Mouse (Mus musculus): ENCODE measurements at regions not wholly inside any gene's neighbourhood (a gene's known extent, or its start where the extent isn't known, plus 50 kb on each side); places are given as distances from the start of the nearest gene placed in this dataset.

DNA sequence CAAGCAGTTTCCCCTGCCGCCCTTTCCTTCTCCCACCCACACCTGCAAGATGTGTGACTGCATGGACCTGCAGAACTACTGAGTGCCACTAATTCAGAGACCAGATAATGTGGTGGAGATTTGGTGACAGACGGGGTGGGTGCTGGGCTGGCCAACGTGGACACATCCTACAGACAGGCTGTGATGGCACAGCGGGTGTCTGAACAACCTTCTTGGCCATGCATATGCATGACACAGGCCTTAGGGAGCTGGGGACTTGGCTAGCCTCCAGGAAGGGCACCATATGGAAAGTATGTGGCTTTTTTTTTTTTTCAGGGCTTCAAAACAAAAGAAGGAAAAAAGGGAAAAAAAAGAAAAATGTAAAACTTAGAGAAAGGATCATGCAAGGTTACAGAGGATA is 243.5 kb upstream of the N4bp1 start:
- no peak for DNase-seq (ENCODE audit: low read depth, low spot score)

DNA sequence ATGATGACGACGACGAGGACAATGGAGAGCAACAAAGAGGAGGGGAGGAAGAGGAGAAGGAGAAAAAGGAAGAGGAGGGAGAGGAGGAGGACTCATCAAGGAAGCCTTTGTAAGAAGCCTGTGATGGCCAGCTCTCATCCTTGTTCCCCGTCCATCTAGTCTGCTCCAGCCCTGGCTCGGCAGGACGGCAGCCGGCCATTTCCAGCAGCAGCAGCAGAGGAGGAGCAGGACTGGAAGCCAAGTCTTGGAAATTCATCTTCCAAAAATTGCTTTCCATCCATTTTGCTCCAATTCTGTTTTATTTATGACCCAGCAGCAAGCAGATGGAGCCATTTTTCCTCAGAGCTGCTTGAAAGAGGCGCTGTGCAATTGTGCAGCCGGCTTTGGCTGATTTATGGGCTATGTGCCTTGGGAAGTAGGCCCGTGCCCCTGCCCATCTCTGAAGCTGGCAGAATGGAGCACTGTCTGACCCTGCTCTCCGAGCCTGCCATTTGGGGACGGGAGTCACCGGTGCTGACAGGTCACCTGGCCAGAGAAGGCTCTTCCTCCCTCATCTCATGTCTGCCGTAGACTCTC is 231.2 kb upstream of the N4bp1 start:
- no peak for DNase-seq (ENCODE audit: low read depth, low spot score)

DNA sequence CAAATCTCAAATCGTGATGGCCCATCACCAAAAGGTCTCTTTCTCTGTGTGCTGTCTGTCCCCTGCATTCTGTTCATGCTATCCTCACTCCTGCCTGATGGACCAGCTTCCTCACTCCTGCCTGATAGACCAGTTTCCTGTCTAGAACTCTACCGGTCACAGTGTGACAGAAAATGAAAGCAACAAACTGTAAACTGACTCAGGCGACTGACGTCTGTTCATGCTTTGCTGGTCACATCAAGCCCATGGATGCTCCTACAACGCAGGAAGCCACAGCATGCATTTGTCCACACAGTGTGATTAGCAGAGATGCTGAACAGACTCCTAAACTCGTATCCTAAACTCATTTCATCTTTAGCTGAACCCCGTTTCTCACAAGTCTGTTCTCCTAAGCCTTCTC is 227.3 kb upstream of the N4bp1 start:
- no peak for DNase-seq (ENCODE audit: low read depth, low spot score)

DNA sequence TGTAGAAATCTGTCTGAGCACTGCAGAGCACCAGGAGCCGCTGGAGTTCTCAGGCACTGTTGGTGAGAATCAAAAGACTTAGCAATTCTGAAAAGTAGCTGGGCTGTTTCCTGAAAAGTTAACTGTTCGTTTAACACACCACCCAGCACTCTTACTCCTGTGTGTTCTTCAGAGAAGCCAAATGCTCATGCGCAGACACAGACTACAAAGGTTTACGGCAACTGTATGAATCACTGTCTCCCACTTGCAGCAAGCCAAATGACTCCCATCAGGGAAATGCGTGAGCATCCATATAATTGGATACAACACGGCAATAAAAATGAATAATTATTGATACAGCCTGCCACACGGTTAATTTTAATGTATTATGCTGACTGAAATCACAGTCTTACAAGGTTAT is 220.0 kb upstream of the N4bp1 start:
- DNase-seq (ENCODE audit: low read depth, low spot score): no peak

DNA sequence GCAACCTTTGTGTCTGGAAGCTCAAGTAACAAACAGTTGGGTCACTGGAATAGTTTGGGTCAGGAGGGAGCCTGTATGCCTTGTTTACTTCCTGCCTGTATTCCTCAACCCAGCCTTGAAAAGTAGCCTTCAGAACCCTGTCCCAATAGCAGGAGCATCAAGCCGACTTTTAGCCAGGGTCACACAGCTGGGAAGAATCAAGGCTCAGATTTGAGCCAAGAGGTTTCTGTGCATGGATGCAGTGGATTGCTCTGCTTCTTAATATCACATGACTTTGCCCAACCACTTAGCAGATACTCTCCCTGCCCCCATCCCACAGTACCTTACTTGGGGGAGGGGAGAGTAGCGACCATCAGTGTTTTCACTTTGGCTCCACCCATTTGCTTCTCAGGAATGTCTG is 210.2 kb upstream of the N4bp1 start:
- no peak for DNase-seq (ENCODE audit: low read depth, low spot score)

DNA sequence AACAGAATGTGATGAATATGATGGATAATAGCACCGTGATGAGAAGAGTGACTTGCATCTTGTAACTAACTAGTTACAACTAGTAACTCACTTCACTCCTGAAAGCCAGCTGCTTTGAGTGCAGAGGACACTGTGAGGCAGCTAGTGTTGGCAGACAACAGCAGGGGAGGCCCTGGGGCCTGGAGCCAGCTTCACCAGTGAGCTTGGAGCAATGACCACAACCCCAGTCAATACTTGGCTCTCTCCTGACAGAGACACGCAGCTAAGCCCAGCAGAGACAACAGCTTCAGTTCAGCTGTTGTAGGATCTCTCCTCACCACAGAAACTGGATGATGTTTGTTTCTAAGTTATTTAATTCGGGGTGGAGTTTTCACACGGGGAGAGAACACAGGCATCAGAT is 209.6 kb upstream of the N4bp1 start:
- no peak for DNase-seq (ENCODE audit: low read depth, low spot score)

DNA sequence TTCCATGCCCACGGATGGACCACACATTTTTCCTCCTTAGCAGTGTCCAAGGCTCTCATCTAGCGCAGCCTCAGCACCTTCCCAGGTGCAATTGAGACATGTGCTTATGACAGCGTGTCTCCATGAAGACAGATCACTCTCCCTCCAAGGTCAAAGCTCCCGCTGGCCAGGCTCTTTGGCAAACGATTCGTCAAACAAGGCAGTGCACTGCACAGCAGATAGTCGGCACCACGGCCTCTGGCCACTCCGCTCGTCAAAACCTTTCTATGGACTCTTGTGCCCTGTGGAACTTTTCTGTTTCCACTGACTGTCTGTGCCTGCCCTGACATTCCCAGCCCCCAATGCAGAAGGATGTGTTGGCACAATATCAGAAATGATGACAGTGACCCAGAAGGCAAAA is 208.7 kb upstream of the N4bp1 start:
- no peak for DNase-seq (ENCODE audit: low read depth, low spot score)

DNA sequence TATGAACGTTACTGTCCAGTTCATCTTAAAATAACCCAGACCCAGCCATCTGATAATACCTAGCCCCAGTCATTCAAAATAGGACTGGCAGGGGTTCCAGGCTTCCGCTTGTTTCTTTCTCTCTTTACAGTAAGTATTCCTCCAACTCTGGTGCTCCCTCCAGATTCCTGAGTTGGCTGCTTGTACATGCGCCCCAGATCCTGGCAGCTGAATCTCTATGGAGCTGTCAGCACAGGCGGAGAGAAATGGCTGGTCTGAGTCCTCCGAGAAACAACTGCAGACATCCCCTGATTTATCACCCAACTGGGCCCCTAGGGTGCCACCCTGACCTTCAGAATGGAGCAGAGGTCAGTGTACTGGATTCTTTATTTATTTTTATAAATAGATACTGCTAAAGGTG is 208.0 kb upstream of the N4bp1 start:
- no peak for DNase-seq (ENCODE audit: low read depth, low spot score)

DNA sequence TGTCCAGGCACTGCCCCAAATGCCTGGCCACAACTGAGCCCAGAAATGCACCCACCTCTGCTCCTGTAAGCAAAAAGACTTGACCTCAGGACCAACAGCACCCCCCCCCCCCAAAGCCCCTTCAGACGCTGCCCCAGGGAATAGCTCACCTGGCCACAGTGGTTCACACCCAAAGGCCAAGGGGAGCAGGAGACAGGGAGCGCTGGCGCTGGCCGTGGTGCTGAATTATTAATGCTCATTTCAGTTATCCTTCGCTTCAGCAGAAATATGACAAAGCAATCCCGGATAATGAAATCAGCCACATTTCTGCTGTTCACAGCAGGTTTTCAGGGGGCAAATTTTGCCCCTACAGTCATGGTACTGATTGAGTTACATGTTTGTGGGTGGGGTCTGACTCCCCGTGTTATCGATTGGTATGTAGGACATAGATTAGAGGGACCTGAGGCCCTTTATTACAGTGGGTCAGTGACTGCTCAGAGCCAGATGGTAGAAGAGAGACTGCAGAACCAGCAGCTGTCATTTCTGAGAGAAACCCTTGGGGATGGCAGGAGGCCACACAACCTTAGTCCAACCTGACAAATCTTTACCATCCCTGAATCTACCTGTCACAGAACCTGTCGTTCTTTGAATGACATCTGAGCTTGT is 202.5 kb upstream of the N4bp1 start:
- DNase-seq (ENCODE audit: low read depth, low spot score): no peak

DNA sequence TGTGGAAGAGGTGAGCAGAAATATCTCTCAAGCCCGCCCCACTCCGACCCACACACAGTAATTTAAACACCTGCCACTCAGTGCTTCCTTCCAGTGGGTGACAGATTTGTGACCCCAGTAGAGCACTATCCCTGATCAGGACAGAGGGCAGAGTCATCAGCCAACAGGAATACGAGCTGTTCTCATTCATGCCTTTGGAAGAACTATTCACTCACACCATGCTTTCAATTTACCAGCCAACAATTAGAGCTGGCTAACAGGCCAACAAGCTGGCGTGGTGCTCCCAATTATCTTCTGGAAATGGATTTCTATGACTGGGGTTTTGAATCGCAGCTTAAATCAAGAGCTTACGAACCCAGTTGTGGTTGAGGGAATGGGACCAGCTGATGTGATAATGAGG is 193.2 kb upstream of the N4bp1 start:
- no peak for DNase-seq (ENCODE audit: low read depth, low spot score)

DNA sequence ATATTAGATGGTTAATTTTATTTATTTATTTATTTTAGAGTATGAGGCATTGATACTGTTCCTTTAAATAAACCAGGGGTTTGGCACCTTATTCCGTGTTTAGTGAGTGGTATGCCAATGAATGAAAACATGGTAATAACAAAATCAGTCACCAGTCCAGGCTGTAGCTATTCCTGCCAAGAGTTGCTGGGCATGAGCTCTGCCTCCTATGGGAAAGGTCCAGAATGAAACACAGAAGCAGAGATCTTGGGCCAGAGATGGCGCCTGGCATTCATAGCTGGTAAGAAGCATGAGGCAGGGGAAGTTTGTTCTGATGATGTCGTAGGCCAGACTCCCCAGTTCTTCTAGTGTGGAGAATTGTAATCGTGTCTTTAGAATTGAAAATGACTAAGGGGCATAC is 190.9 kb upstream of the N4bp1 start:
- DNase-seq (ENCODE audit: low read depth, low spot score): no peak

DNA sequence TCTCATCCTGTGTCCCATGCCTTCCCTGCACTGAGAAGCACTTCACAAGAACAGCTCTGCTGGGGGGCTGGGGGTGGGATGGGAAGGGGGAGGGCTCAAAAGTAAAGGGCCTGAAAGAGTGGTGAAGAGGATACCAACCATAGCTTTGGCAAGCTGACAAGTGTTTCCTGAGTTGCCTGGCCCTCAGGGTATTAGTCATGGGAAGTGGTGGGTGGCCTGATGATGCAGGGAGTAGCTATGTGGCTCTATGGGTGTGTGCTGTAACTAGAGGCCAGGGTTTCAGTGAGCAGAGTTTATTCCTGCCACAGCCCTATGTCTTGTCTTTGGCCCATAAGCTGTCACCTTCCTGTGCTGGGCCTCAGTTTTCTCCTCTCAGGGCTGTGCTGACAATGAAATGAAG is 186.2 kb upstream of the N4bp1 start:
- no peak for DNase-seq (ENCODE audit: low read depth, low spot score)

DNA sequence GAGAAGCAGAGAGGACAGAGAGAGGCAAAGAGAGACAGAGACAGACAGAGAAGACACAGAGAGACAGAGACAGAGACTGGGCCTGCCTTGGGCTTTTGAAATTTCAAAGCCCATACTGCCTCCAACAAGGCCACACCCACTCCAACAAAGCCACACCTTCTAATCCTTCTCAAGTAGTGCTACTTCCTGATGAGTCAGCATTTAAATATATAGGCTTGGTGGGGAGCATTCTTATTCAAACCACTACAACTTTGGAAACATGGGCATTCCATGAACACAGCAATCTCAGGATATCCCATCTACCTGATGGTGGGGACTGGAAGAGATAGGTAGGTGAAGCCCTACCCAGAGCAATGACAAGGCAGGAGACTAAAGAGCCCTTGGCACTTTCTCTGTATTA is 182.0 kb upstream of the N4bp1 start:
- no peak for DNase-seq (ENCODE audit: low read depth, low spot score)

DNA sequence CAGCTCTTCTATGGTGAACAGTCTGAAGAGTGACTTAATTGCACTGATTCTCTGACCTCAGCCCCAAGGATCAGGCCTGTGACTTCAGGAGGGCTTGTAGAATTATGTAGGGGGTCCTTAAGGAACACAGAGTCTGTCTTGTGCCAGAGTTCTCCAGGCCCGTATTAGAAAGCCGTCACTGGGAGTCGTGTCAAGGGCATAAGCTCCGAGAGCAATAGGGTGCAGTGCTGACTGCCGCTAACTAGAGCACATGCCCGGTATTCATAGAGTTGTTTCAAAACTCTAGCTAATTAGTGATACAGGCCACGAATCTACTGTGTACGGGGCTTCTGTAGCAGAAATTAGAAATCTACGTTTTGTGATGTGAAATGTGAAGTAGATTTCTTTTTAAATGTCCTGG is 179.7 kb upstream of the N4bp1 start:
- DNase-seq (ENCODE audit: low read depth, low spot score): no peak

DNA sequence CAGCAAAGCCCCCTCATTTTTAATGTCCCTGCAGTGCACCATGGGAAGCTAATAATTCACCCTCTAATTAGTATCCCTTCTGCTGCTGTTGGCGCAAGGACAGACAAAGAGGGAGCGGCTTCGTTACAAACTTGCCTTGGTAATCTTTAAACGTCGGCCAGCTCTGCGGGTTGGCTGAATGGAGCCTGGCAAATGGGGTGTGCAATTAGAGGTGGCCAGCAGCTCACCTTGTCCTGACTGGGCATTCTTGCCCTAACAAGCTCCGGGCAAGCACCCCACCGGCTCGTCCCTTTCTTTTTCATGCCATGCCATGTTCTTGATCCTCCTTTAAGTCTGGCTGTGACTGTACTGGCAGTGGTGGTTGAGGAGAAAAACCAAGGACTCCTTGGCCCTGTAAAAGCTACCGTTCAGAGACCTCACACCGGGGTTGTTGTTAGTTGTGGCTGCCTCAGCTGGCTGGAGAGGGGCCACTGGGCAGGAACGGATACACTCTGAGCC is 179.2 kb upstream of the N4bp1 start:
- no peak for DNase-seq (ENCODE audit: low read depth, low spot score)

DNA sequence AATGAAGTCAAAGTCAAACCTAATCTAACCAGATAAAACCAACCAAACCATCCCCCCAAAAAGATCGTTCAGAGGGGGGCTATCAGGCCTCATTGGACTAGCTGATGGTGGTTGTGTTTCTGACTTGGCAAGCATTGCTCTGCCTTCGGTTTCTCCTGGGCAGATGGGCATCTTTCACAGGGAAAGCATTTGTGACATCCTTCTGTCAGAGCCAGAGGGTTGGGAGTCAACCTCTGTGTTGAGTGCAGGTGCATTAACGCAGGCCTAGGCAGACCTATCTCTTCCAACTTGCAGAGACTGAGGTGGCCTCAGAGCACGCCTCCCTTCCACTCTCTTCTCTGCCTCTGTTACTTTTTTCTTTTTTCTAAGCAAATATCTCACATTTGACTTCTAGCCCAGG is 178.5 kb upstream of the N4bp1 start:
- no peak for DNase-seq (ENCODE audit: low read depth, low spot score)

DNA sequence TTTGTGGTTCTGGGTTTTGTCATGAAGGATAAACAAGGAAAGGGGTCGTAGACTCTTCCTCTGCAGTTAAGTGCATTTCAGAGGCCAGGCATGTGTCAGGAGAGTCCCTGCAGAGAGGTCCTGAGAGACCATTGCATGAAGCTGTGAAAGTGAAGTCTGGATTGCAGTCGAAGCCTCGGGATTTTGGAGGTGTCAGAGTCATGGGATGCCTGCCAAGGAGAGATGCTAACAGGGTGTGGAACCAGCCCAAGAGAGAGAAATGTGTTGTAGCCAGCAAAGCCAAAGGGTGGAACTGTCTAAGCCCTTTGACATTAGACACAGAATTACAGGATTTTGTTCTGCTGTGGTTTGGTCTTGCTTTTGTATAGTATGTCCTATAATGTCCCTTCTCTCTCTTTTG is 164.7 kb upstream of the N4bp1 start:
- DNase-seq (ENCODE audit: low read depth, low spot score): no peak

DNA sequence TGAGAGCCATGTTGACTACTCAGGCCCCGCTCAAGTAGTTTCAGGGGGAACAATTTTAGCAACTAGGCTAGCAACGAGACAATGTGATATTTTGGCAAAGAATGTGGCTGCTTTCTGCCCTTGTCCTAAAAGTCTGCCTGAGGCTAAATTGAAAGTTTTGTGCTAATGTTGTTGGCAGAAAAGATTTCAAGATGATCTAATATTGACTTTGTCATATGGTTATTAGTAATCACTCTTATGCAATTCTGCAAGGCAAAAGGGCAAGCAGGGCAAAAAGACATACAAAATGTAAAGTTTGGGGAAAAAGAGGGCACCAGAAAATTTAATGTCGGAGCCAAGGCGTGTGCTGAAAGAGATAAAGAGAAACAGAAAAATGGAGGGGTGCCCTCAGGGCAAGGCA is 164.1 kb upstream of the N4bp1 start:
- no peak for DNase-seq (ENCODE audit: low read depth, low spot score)

DNA sequence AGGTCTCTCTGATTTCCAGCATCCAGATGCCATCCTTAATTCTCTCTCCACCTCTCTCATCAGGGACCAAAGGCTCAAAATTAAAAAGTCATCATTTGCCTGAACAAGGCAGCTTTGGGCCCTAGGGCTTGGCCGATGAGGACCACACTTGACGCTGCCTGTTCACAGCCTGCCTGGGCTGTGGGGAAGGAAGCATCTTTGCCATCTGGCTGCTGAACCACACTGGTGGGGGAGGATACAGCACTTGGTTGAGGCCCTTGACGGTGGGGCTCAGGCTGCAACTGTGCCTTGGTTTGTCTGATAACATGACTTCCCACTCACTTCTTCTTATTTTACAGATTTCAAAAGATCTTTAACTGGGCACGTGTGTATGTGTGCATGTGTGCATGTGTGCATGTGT is 161.5 kb upstream of the N4bp1 start:
- DNase-seq (ENCODE audit: low read depth, low spot score): no peak

DNA sequence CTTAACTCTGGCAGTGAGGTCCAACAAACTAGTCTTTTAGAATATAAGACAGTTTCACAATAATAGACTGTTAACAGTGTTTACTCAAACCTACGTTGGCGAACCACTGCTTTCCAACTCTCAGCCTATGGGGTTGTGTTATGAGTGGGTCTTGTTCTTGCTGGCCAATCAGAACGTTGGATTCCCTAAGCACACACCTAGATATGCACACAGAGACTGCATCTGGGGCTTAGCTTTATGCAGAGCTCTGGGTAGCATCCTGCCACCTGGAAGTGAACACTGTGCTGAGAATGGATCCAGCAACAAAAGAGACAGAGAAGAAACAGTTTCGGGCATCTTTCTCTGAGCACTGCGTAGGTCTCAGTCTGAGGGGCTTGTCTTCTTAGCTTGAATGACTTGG is 158.0 kb upstream of the N4bp1 start:
- no peak for DNase-seq (ENCODE audit: low read depth, low spot score)

DNA sequence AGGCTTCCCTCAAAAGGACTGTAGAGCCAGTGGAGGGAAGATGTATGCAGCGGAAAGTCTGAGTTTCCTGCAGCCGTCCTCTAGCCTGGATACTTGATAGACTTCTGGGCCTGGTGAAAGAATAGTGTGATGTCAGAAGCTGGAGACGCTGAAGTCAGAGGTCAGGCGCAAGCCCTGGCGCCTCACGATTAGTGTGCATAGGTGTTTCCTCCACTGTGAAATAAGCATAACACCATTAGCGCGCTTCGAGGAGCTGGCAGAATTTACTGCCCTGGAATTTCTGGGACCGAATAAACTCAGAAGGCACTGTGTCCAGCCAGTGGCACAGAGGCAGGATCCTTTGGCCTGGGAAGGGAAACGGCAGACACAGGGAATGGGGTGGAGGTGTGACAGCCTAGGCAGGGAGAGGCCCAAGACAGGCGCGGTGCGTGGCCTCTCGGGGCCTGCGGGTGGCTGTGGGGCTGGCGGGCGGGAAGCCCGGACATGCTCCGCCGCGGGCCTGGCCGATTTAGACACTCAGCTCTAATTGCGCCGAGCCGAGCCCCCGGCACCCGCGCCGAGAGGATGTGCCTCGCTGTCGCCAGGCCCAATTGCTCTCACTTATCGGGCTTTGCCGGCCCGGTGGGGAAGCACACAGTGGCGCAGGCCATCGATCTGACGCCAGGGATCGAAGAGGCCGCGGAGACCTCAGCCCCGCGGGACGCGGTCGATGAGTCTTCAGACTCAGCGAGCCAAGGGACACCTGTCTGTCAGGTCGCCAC is 152.7 kb upstream of the N4bp1 start:
- DNase-seq (ENCODE audit: low read depth, low spot score): no peak

DNA sequence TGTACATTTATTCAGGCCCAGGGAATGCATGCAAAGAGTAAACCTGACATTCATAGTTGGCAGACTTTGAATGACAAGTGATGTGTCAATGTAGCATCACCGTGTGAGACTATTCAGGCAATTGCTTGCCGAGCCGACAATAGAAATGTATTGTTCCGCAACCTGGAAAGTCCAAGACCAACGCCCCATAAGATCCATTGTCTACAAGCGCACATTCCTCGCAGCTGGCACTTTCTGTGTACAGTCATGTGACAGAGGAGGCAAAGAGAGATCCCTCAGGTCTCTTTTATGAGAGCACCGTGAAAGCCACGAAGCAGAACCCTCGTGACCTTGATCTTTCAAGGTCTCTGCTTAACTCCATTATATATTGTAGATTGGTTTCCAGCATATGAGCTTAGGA is 150.9 kb upstream of the N4bp1 start:
- no peak for DNase-seq (ENCODE audit: low read depth, low spot score)

DNA sequence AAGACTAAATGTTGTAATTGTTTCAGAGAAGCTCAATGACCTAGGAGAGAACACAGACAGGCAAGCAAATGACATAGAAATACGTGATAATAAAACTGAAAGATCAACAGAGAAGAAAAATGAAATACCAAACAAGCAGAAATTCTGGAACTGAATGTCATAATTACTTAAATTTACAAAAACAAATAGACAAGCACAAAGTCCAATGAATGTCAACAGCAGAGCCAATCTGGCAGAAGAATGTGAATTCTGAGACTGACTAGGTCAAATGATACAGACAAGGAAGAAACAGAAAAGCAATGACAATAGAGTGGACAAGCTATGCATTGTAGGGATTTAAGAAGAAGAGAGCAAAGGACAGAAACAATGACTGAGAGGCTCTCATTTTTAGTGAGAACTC is 143.1 kb upstream of the N4bp1 start:
- no peak for DNase-seq (ENCODE audit: low read depth, low spot score)

Data from retina, adult 2 months (tissue).